Mouse (Mus musculus): ENCODE measurements around the gene Myh10.

DNA sequence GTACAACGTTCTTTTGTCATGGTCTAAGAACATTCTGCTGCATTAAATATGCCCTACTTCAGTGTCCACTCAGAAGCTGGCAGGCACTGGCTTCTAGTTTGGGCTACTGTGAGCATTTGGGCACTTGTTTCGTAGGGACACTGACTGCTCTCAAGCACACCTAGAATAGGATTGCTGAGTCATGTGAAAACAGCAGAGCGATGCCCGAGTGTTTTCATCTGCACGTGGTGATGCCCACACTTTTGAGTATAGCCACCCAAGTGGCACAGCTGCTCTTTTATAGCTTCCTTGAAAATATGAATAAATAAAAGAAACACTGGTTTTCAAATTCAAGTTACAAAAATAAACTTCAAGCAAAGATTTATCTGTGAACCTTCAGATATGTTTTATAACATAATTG, 56.8 kb downstream of the Myh10 start:
- TF ChIP-seq TCF12 (IDR thresholded peaks at IDR 0.05; ENCODE audit: low read depth, low read length) (no peak), CTCF (conservative IDR thresholded peaks at IDR 0.05 in 1 of 2, IDR thresholded peaks at IDR 0.05 in 1 of 2; ENCODE audit: low read depth in 2 of 2, low read length in 2 of 2) (no peak), EP300 (IDR thresholded peaks at IDR 0.05; ENCODE audit: low read length) (no peak), USF2 (conservative IDR thresholded peaks at IDR 0.05; ENCODE audit: low read depth, low read length) (no peak), POLR2A (IDR thresholded peaks at IDR 0.05; ENCODE audit: low read depth, low read length) (no peak), TBP (conservative IDR thresholded peaks at IDR 0.05; ENCODE audit: low read depth, low read length) (no peak), GABPA (IDR thresholded peaks at IDR 0.05; ENCODE audit: insufficient replicate concordance, low read depth, low read length) (no peak), MAFK (IDR thresholded peaks at IDR 0.05; ENCODE audit: insufficient replicate concordance, low read length) (peak; percentile 36; the same call in 1 of the 2 replicates)
